Mouse (Mus musculus): ENCODE results near the gene Dbh.

DNA sequence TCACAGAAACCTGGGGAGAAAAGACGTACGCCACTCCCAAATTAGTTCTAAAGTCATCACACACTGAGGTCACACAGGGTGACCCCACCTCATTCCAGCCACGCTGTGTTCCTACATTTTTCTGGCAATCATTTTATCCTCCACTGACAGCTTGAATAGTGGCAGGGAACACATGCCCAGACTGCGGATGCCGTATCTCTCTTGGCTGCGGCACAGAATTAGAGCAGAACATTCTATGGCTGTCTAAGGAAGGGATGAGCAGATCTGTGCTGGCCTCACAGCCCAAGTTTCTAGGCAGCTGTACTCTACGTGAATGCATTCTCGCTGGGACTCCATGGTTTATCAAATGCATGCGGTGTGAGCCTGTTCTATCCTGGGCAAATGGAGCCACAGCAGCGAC, 40.6 kb downstream of the Dbh start:
- TF ChIP-seq CTCF (IDR thresholded peaks at IDR 0.05; ENCODE audit: borderline replicate concordance, control insufficient read depth, extremely low read depth, insufficient read depth, low read length, poor library complexity) (no peak), POLR2A (IDR thresholded peaks at IDR 0.05; ENCODE audit: control insufficient read depth, extremely low read depth, insufficient read depth, low read length, poor library complexity) (no peak)
